Mouse (Mus musculus): ENCODE data around the gene Dtl. TPM values are rescaled to one million over a fixed set of nuclear protein-coding genes. Genes with fewer than 3 reads are reported as not detected.

Dtl gene
- polyA plus RNA-seq, 1 experiment from 2014 or later: 6.1 TPM

DNA sequence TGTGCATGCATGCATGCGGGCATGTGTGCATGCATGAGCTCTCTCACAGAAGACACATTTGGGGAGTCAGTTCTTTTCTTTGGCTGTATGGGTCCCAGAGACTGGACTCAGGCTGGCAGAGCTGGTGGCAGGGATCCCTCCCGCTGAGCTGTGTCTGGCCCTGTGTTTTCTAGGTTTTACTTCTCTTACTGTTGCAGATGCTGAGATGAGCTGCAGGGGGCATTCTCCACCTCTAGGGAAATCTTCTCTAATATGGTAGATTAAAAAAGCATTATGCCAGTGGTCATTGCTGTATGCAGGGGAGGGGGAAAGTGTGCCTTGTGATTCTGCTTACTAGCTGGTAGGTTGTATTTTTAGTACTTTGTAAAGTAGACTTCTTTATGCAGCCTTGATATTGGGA, 10.4 kb upstream of the Dtl start:
- H3K4me1 ChIP-seq (replicated peaks; ENCODE audit: control insufficient read depth, insufficient read depth, low read length): no peaks in the 10 kb centered on the region
- 93% methylated on average over 2 of the region's 2 CpGs for WGBS
- H3K27me3 ChIP-seq (replicated peaks; ENCODE audit: control insufficient read depth, insufficient read depth, low read length): no peaks in the 10 kb centered on the region
- no peak for ATAC-seq
- no peaks in the 10 kb centered on the region for H3K9me3 ChIP-seq (ENCODE audit: control insufficient read depth)
- no peak overlapping the region for H3K9ac ChIP-seq (ENCODE audit: low read depth, low read length)
- TF ChIP-seq CTCF (IDR thresholded peaks at IDR 0.05; ENCODE audit: low read depth): peak; percentile 46
- no peak overlapping the region; the same call in 1 of the 2 replicates for H3K27ac ChIP-seq (ENCODE audit: low read depth, low read length)
- peaks cover 46% of the 10 kb centered on the region for H3K36me3 ChIP-seq (ENCODE audit: control insufficient read depth, insufficient read depth)
- H3K4me3 ChIP-seq (ENCODE audit: low read depth, low read length): no peak overlapping the region
- H3K4me2 ChIP-seq (replicated peaks; ENCODE audit: low read depth): no peak overlapping the region

DNA sequence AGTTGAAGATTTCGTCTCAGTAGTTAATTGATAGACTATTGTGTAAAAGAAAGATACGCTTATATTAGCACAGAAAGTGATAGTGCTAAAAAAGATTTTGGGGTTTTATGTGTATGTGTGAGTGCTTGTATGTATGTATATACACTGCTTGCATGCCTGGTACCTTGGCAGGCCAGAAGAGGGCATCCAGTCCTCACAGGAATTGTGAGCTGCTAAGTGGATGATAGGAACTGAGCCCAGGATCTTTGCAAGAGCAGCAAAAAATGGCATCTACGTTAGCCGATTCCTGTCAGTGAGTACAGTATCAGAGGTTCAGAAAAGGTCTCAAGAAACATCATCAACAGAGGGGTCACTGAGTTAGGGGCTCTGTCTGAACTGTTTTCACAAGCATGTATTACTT, 9.1 kb upstream of the Dtl start:
- Histone ChIP-seq H3K27ac (ENCODE audit: low read depth, low read length) (no peak overlapping the region), H3K9me3 (ENCODE audit: control insufficient read depth) (no peaks in the 10 kb centered on the region), H3K27me3 (replicated peaks; ENCODE audit: control insufficient read depth, insufficient read depth, low read length) (no peaks in the 10 kb centered on the region), H3K9ac (ENCODE audit: low read depth, low read length) (no peak overlapping the region), H3K4me2 (replicated peaks; ENCODE audit: low read depth) (no peak overlapping the region), H3K4me1 (replicated peaks; ENCODE audit: control insufficient read depth, insufficient read depth, low read length) (no peaks in the 10 kb centered on the region), H3K4me3 (ENCODE audit: low read depth, low read length) (no peak overlapping the region), H3K36me3 (ENCODE audit: control insufficient read depth, insufficient read depth) (peaks cover 43% of the 10 kb centered on the region)
- peak; percentile 62 for TF ChIP-seq CTCF (IDR thresholded peaks at IDR 0.05; ENCODE audit: low read depth)
- no peak for ATAC-seq
- 91% methylated on average over 4 of the region's 4 CpGs for WGBS

DNA sequence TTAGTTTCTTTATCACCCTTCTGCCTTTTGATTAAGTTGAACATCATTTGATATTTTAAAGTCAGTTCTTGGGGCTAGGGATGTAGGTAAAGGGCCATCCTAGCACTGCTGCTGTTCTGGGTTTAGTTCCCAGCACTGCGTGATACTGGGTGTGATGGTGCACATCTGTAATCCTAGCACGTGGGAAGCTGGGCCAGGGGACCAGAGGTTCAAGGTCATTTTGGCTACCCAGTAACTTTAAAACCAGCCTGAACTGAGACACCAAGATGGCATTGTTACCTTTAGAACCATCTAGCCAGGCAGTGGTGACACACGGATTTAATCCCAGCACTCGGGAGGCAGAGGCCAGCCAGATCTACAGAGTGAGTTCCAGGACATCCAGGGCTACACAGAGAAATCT, 8.5 kb upstream of the Dtl start:
- peaks cover 38% of the 10 kb centered on the region for H3K36me3 ChIP-seq (ENCODE audit: control insufficient read depth, insufficient read depth)

DNA sequence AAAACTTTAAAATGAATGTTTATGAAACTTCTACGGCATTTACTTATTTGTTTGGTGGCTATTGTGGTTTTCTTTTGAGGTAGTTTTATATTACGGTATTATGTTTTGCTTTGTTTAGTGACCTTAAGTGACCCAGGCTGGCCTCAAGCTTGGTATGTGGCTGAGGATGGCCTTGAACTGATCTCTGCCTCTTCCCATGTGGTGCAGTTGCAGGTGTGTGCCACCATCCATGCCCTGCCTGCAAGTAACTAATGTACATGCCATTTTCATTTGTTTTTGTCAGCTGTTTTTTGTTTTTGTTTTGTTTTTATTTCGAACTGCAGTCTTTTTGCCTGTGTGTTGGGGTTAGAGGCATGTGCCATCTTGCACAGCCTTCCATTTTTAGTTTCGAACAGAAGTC, 6.3 kb upstream of the Dtl start:
- Histone ChIP-seq H3K9me3 (ENCODE audit: control insufficient read depth) (no peaks in the 10 kb centered on the region), H3K27ac (ENCODE audit: low read depth, low read length) (no peak overlapping the region), H3K4me1 (replicated peaks; ENCODE audit: control insufficient read depth, insufficient read depth, low read length) (peaks cover 12% of the 10 kb centered on the region; the same call in 1 of the 2 replicates), H3K9ac (ENCODE audit: low read depth, low read length) (no peak overlapping the region), H3K36me3 (ENCODE audit: control insufficient read depth, insufficient read depth) (peaks cover 18% of the 10 kb centered on the region), H3K27me3 (replicated peaks; ENCODE audit: control insufficient read depth, insufficient read depth, low read length) (no peaks in the 10 kb centered on the region), H3K4me2 (replicated peaks; ENCODE audit: low read depth) (no peak overlapping the region), H3K4me3 (ENCODE audit: low read depth, low read length) (no peak overlapping the region)
- no peak for ATAC-seq
- 92% methylated on average over 4 of the region's 4 CpGs for WGBS
- TF ChIP-seq CTCF (IDR thresholded peaks at IDR 0.05; ENCODE audit: low read depth): no peak

More for the DNA sequence above, 8.5 kb upstream of the Dtl start:
- TF ChIP-seq CTCF (IDR thresholded peaks at IDR 0.05; ENCODE audit: low read depth): no peak
- Histone ChIP-seq H3K9me3 (ENCODE audit: control insufficient read depth) (no peaks in the 10 kb centered on the region), H3K4me2 (replicated peaks; ENCODE audit: low read depth) (no peak overlapping the region), H3K9ac (ENCODE audit: low read depth, low read length) (no peak overlapping the region), H3K27ac (ENCODE audit: low read depth, low read length) (no peak overlapping the region), H3K4me3 (ENCODE audit: low read depth, low read length) (no peak overlapping the region), H3K27me3 (replicated peaks; ENCODE audit: control insufficient read depth, insufficient read depth, low read length) (no peaks in the 10 kb centered on the region), H3K4me1 (replicated peaks; ENCODE audit: control insufficient read depth, insufficient read depth, low read length) (no peaks in the 10 kb centered on the region)
- no peak for ATAC-seq
- whole genome bisulfite sequencing: 93% methylated on average over 4 of the region's 4 CpGs

DNA sequence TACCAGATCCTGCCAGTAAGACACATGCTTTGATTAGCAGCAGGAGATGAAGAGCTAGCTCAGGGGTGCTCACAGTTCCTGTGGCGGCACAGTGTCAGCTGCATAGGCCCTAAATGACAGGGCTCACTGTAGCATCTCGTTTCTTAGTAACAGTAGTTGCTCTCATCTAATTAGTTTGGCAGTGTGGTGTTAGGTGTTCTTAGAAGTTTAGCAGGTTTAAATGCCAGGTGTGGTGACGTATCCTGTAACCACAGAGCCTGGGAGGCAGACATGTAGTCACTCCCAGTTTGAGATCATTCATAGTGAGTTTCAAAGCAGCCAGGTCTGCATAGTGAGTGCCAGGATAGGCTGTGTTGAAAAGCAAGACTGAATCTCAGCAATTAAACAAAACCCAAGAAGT, 4.2 kb upstream of the Dtl start:
- TF ChIP-seq CTCF (IDR thresholded peaks at IDR 0.05; ENCODE audit: low read depth): no peak
- no peaks in the 10 kb centered on the region for H3K27me3 ChIP-seq (replicated peaks; ENCODE audit: control insufficient read depth, insufficient read depth, low read length)
- no peak overlapping the region for H3K4me2 ChIP-seq (replicated peaks; ENCODE audit: low read depth)
- H3K9me3 ChIP-seq (ENCODE audit: control insufficient read depth): no peaks in the 10 kb centered on the region
- H3K4me3 ChIP-seq (ENCODE audit: low read depth, low read length): no peak overlapping the region
- peaks cover 15% of the 10 kb centered on the region; the same call in 1 of the 2 replicates for H3K4me1 ChIP-seq (replicated peaks; ENCODE audit: control insufficient read depth, insufficient read depth, low read length)
- H3K9ac ChIP-seq (ENCODE audit: low read depth, low read length): no peak overlapping the region
- WGBS: 96% methylated on average over 3 of the region's 3 CpGs
- no peak overlapping the region for H3K27ac ChIP-seq (ENCODE audit: low read depth, low read length)
- H3K36me3 ChIP-seq (ENCODE audit: control insufficient read depth, insufficient read depth): peaks cover 15% of the 10 kb centered on the region
- ATAC-seq: no peak

DNA sequence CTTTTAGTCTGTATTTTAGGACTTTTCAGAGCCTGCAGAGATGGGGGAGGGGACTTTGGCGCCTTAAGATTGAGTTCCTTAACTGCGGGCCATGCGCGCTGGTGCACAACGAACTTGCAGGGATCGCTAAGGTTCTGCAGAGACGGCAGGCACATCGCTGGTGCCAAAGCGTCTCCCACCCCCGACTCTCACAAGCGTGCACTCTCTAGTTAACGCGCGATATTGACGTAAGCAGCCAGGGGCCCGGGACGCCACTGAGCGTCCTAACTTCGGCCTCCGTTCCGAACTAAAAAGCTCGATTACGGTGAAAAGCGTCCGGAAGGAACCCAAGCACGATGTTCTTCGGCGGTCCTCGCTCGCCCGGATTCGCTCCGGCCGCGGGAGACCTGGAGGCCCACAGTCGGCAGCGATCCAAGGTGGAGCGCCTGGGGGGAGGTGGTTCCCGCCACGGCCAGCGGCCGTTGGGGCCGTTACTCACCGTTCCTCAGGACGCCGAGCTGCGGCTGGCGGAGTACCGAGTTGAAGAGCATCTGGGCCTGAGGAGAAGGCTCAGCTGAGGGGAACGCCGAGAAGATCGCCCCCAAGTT, 380 bp downstream of the Dtl start:
- H3K9me3 ChIP-seq (ENCODE audit: control insufficient read depth): no peaks in the 10 kb centered on the region
- no peak for TF ChIP-seq CTCF (IDR thresholded peaks at IDR 0.05; ENCODE audit: low read depth)
- H3K27me3 ChIP-seq (replicated peaks; ENCODE audit: control insufficient read depth, insufficient read depth, low read length): no peaks in the 10 kb centered on the region
- H3K9ac ChIP-seq (ENCODE audit: low read depth, low read length): peak overlapping the region; percentile 73
- WGBS: under 1% methylated on average over 52 of the region's 52 CpGs
- H3K4me1 ChIP-seq (replicated peaks; ENCODE audit: control insufficient read depth, insufficient read depth, low read length): peaks cover 15% of the 10 kb centered on the region; the same call in 1 of the 2 replicates
- peak overlapping the region; percentile 84 for H3K4me2 ChIP-seq (replicated peaks; ENCODE audit: low read depth)
- H3K36me3 ChIP-seq (ENCODE audit: control insufficient read depth, insufficient read depth): no peaks in the 10 kb centered on the region
- H3K27ac ChIP-seq (ENCODE audit: low read depth, low read length): peak overlapping the region; percentile 63
- peak; percentile 14 for ATAC-seq
- H3K4me3 ChIP-seq (ENCODE audit: low read depth, low read length): peak overlapping the region; percentile 98
